Mouse (Mus musculus) intestine, embryonic 14.5 days (tissue): Measurements from ENCODE around the gene Gtf2h3. TPM values are rescaled to one million over a fixed set of nuclear protein-coding genes. Genes with fewer than 3 reads are reported as not detected.
A peak's percentile ranks its signal among the peaks of the same experiment; 100 is the strongest.

Experiments
- ATAC-seq: fragments of 200-750 bp; cut with Nextera tagmentation; replicated peaks from 2 replicates; pipeline ENCODE4 v1.8.0; 2017; ENCODE audit warnings: low read depth, moderate number of reproducible peaks, moderate TSS enrichment, moderate library complexity; ENCODE audit not compliant: low FRiP score, low TSS enrichment
- DNase-seq: peaks from one replicate; pipeline ENCODE4 v3.0.0-alpha.2; 2018; ENCODE audit warnings: low spot score
- H3K27ac ChIP-seq: fragments of 300-500 bp; sonication (generic); 2 replicates; pipeline ENCODE4 v1.5.1; 2014; ENCODE audit warnings: low read depth, mild to moderate bottlenecking, control low read depth
- H3K27me3 ChIP-seq: fragments of 300-500 bp; sonication (generic); replicated peaks from 2 replicates; pipeline ENCODE4 v1.6.1; 2014; ENCODE audit warnings: low read length, control low read depth; ENCODE audit not compliant: control insufficient read depth, insufficient read depth
- H3K36me3 ChIP-seq: fragments of 300-500 bp; sonication (generic); 2 replicates; pipeline ENCODE4 v1.6.1; 2014; ENCODE audit warnings: low read length, control low read depth; ENCODE audit not compliant: control insufficient read depth, insufficient read depth
- H3K4me1 ChIP-seq: fragments of 300-500 bp; sonication (generic); replicated peaks from 2 replicates; pipeline ENCODE4 v1.6.1; 2014; ENCODE audit warnings: low read length, control low read depth, mixed read lengths; ENCODE audit not compliant: control insufficient read depth, insufficient read depth
- H3K4me2 ChIP-seq: fragments of 300-500 bp; sonication (generic); 2 replicates; pipeline ENCODE4 v1.6.1; 2014; ENCODE audit warnings: low read length
- H3K4me3 ChIP-seq: fragments of 300-500 bp; sonication (generic); 2 replicates; pipeline ENCODE4 v1.5.1; 2014; ENCODE audit warnings: low read depth, low read length, control low read depth, mixed read lengths
- H3K9ac ChIP-seq: fragments of 300-500 bp; sonication (generic); 2 replicates; pipeline ENCODE4 v1.6.1; 2014; ENCODE audit warnings: mild to moderate bottlenecking, low read length
- H3K9me3 ChIP-seq: fragments of 300-500 bp; sonication (generic); 2 replicates; pipeline ENCODE4 v1.6.1; 2016; ENCODE audit warnings: low read length, control low read depth; ENCODE audit not compliant: control insufficient read depth
- WGBS: fragments of 180-500 bp; shearing (Covaris S2); extraction: QIAGEN DNeasy Blood & Tissue Kit; methylation state at CpG from one replicate; pipeline ENCODE4 v1.1.7; 2014; 5-methylcytosine and 5-hydroxymethylcytosine counted together
- polyA plus RNA-seq: library from polyadenylated mRNA; unstranded; fragments of >200 nt; fragmentation: Nextera tagmentation; extraction: Ambion mirVana; gene quantifications from 2 replicates; pipeline ENCODE4 v1.2.1, GENCODE M21; 2014

Gene Gtf2h3
- polyA plus RNA-seq: 75.5 and 84.2 TPM in 2 replicates

GRCm38 (mm10) chr5:124578633-124579317, at the start of gene Gtf2h3, which contains the start of gene Eif2b1:
Gene Gtf2h3, plus strand, starts transcription at chr5:124579140.
Gene Eif2b1, minus strand, starts transcription at chr5:124579131.
- peak within 1 kb of the TSS; percentile 93 for H3K4me2 ChIP-seq
- no peaks in the 10 kb centered on the region for H3K9me3 ChIP-seq
- H3K9ac ChIP-seq: peak within 1 kb of the TSS; percentile 76
- peaks cover 48% of the 10 kb centered on the region for H3K36me3 ChIP-seq
- H3K4me1 ChIP-seq: peaks cover 14% of the 10 kb centered on the region
- no peaks in the 10 kb centered on the region for H3K27me3 ChIP-seq
- H3K4me3 ChIP-seq: peak within 1 kb of the TSS; percentile 83
- WGBS: under 1% methylated on average over 51 of the region's 51 CpGs
- peak; percentile 89 for ATAC-seq
- peak; percentile 96 for DNase-seq
- no peak within 1 kb of the TSS for H3K27ac ChIP-seq

GRCm38 (mm10) chr5:124529191-124529651, 49.7 kb upstream of the Gtf2h3 start:
- Histone ChIP-seq H3K4me2 (peak overlapping the region; percentile 83), H3K36me3 (0 out of 2 replicates have a peak, but pooled peaks cover 10% of the 10 kb centered on the region), H3K27ac (peak overlapping the region; percentile 54; the same call in 1 of the 2 replicates), H3K4me3 (peak overlapping the region; percentile 79), H3K27me3 (no peaks in the 10 kb centered on the region), H3K4me1 (peaks cover 35% of the 10 kb centered on the region), H3K9ac (peak overlapping the region; percentile 31), H3K9me3 (no peaks in the 10 kb centered on the region)
- DNase-seq (no peak), ATAC-seq (no peak)
- WGBS: 12% methylated on average over 8 of the region's 8 CpGs

GRCm38 (mm10) chr5:124529697-124530096, 49.2 kb upstream of the Gtf2h3 start:
- Histone ChIP-seq H3K27ac (peak overlapping the region; percentile 54; the same call in 1 of the 2 replicates), H3K4me1 (peaks cover 35% of the 10 kb centered on the region), H3K27me3 (no peaks in the 10 kb centered on the region), H3K9me3 (no peaks in the 10 kb centered on the region), H3K9ac (no peak overlapping the region), H3K4me3 (peak overlapping the region; percentile 79), H3K36me3 (0 out of 2 replicates have a peak, but pooled peaks cover 5% of the 10 kb centered on the region), H3K4me2 (peak overlapping the region; percentile 83)
- WGBS: 42% methylated on average over 8 of the region's 8 CpGs
- DNase-seq (no peak), ATAC-seq (no peak)

GRCm38 (mm10) chr5:124530655-124531582, 48.0 kb upstream of the Gtf2h3 start, which contains the start of gene Rilpl1:
Gene Rilpl1, minus strand, starts transcription at chr5:124531391.
- peak within 1 kb of the TSS; percentile 79 for H3K4me3 ChIP-seq
- H3K27ac ChIP-seq: peak within 1 kb of the TSS; percentile 77
- H3K4me1 ChIP-seq: peaks cover 35% of the 10 kb centered on the region
- DNase-seq (peak; percentile 88), ATAC-seq (peak; percentile 90)
- H3K9me3 ChIP-seq: no peaks in the 10 kb centered on the region
- under 1% methylated on average over 76 of the region's 96 CpGs for WGBS
- peak within 1 kb of the TSS; percentile 69 for H3K9ac ChIP-seq
- no peaks in the 10 kb centered on the region for H3K36me3 ChIP-seq
- no peaks in the 10 kb centered on the region for H3K27me3 ChIP-seq
- H3K4me2 ChIP-seq: peak within 1 kb of the TSS; percentile 83

GRCm38 (mm10) chr5:124531583-124531930, 47.4 kb upstream of the Gtf2h3 start:
- Histone ChIP-seq H3K9me3 (no peaks in the 10 kb centered on the region), H3K4me3 (peak overlapping the region; percentile 79), H3K9ac (peak overlapping the region; percentile 69), H3K27me3 (no peaks in the 10 kb centered on the region), H3K36me3 (no peaks in the 10 kb centered on the region), H3K4me1 (peaks cover 37% of the 10 kb centered on the region), H3K27ac (peak overlapping the region; percentile 77), H3K4me2 (peak overlapping the region; percentile 83)
- ATAC-seq: no peak
- 15% methylated on average over 14 of the region's 14 CpGs for WGBS
- no peak for DNase-seq

- Histone ChIP-seq H3K4me2 (peak overlapping the region; percentile 83; the same call in 1 of the 2 replicates), H3K27ac (peak overlapping the region; percentile 77), H3K9me3 (no peaks in the 10 kb centered on the region), H3K36me3 (no peaks in the 10 kb centered on the region), H3K4me1 (peaks cover 40% of the 10 kb centered on the region), H3K4me3 (no peak overlapping the region), H3K9ac (no peak overlapping the region), H3K27me3 (no peaks in the 10 kb centered on the region)
- DNase-seq (no peak), ATAC-seq (no peak)
- 17% methylated on average over 7 of the region's 7 CpGs for WGBS
These were observed 46.5 kb upstream of the Gtf2h3 start for GRCm38 (mm10) chr5:124532451-124532850.

GRCm38 (mm10) chr5:124535016-124535415, 43.9 kb upstream of the Gtf2h3 start:
- no peak overlapping the region for H3K27ac ChIP-seq
- H3K36me3 ChIP-seq: no peaks in the 10 kb centered on the region
- DNase-seq: no peak
- WGBS: 66% methylated on average over 5 of the region's 5 CpGs
- H3K9me3 ChIP-seq: no peaks in the 10 kb centered on the region
- H3K27me3 ChIP-seq: no peaks in the 10 kb centered on the region
- H3K9ac ChIP-seq: no peak overlapping the region
- no peak overlapping the region for H3K4me2 ChIP-seq
- peaks cover 20% of the 10 kb centered on the region for H3K4me1 ChIP-seq
- no peak for ATAC-seq
- no peak overlapping the region for H3K4me3 ChIP-seq

GRCm38 (mm10) chr5:124536776-124537175, 42.2 kb upstream of the Gtf2h3 start:
- Histone ChIP-seq H3K4me3 (peak overlapping the region; percentile 13; the same call in 1 of the 2 replicates), H3K27ac (peak overlapping the region; percentile 16; the same call in 1 of the 2 replicates), H3K36me3 (no peaks in the 10 kb centered on the region), H3K4me1 (peaks cover 15% of the 10 kb centered on the region), H3K27me3 (no peaks in the 10 kb centered on the region), H3K4me2 (peak overlapping the region; percentile 46), H3K9me3 (no peaks in the 10 kb centered on the region), H3K9ac (peak overlapping the region; percentile 27; the same call in 1 of the 2 replicates)
- DNase-seq (peak; percentile 68), ATAC-seq (no peak)
- WGBS: under 1% methylated on average over 16 of the region's 17 CpGs
